Mouse (Mus musculus) spleen, embryonic (tissue): ENCODE measurements at regions not wholly inside any gene's neighbourhood (a gene's known extent, or its start where the extent isn't known, plus 50 kb on each side); places are given as distances from the start of the nearest gene placed in this dataset.

ENCODE experiments used
- CTCF ChIA-PET: fragments of 350-600 bp; sonication (Branson Sonifier 250); formaldehyde crosslinking; loops from one replicate; lab custom pipeline; 2022; lab: Charles Lee

DNA sequence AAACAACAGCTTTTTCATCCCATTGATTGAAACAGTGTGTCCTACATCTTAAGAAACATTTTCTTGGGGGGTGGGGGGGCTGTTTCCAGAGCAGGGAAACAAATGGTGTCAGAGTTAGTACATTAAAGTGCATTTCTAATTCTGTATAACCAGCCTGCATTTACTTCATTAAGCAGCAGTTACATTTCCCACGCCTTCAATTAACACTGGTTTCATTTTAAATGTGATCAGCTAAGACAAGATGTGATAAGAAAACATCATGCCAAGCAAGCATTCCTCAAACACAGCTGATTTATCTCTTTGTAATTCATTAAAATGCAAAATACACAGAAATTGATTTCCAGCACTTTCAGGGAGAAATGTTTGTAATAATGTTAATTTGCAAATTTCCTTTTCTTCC lies 122.0 kb downstream of the Olfr1505 start:
- CTCF ChIA-PET, result no interaction called here

GRCm38 (mm10) chr19:14035785-14036184 lies 122.5 kb downstream of the Olfr1505 start:
- CTCF ChIA-PET, result no interaction called here

DNA sequence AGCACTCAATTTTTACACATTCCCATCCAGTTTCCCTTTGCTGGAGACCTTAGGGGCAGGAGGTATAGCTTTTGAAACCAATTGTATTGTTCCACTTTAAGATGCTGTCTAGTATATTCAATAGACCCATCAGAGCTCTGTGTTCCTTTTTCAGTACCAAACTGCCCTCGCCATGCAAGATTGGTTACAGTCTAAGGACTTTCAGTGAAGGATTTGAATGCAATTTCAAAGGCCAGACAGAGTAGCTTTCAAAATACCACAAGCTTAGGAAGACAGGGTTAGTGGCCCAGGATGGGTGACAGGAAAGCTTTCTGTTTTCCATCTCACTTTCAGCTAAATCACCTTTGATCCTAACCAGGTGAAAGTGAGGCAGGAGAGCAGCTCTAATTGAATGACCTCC lies 123.4 kb downstream of the Olfr1505 start:
- CTCF ChIA-PET, result no interaction called here

DNA sequence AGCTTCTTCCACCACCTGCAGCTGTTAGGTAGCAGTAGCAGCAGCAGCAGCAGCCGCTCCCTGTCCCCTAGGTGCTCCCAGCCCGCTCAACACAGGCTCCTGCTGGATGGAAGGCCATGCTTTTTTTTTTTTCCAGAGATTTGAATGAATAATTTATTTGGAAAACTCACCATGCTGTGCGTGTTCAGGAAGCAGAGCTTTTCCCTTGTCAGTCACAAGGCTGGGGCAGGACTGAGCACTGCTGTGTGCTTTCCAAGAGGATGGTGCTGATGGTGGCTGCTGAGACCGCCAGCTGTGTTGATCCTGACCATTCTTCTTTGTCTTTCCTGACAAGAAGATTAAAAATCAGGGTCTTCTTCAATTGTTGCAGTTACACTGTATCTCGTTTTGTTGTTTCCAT lies 129.4 kb downstream of the Olfr1505 start:
- CTCF ChIA-PET, result no interaction called here

- CTCF ChIA-PET, result no interaction called here
These were observed 132.1 kb downstream of the Olfr1505 start for GRCm38 (mm10) chr19:14045456-14045855.

- CTCF ChIA-PET, result no interaction called here
These were observed 138.7 kb downstream of the Olfr1505 start for GRCm38 (mm10) chr19:14052052-14052451.

GRCm38 (mm10) chr19:14080538-14080937 lies 167.2 kb downstream of the Olfr1505 start:
- CTCF ChIA-PET, result no interaction called here

DNA sequence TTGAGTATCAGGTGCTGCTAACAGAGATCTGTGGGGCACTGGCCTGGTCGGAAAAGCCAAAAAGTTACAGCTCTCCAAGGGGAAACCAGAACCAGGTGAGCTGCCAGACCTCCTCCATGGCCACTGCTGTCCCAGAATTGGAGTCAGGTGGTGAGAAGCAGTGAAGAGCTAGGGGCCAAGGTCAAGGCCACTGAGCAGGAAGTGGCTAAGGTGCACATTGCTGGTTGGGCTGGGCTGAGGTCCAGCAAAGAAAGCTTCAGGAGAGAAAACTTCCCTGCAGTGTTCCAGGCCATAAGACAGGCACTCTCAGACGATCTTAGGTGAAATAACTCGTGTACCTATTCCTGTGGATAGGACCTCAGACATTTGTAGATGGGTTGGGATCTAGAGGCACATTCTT lies 171.4 kb downstream of the Olfr1505 start:
- CTCF ChIA-PET, result no interaction called here

DNA sequence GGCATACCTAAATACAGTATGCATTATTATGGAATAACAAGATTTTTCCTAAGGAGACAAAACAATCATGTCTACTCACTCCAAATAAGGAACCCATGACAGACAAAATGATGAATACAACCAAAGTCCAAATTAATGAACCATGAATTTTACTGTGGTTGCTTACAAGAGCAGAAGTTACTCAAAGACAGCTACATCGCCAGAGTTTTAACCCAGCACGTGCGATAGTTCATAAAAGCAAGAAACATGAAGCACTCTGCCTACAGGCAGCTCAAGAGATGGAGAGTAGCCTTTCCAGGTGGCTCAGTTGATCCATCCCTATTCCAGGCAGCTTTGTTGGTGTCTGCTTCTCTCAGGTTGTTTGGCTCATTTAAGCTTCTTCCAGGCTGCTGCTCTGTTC lies 176.8 kb downstream of the Olfr1505 start:
- CTCF ChIA-PET, result no interaction called here

DNA sequence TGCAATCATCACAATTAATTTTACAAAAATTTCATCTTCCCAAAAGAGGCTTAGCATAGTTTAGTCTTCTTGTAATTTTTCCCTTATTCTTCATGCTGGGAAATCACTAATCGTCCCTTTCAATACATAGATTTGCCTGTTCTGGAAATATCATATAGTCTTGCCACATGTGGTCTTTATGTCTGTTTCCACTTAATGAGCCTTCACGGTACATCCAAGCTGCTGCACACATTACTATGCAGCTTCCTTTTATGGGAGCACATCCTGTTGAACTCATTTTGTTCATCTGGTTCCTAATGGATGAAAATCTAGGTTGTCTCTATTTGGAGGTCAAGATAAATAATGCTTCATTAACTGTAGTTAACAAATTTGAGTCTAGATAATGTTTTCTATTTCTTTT lies 180.9 kb downstream of the Olfr1505 start:
- CTCF ChIA-PET, result no interaction called here

GRCm38 (mm10) chr19:14096187-14096586 lies 182.9 kb downstream of the Olfr1505 start:
- CTCF ChIA-PET, result no interaction called here

GRCm38 (mm10) chr19:14109091-14109490 lies 195.8 kb downstream of the Olfr1505 start:
- CTCF ChIA-PET, result no interaction called here

DNA sequence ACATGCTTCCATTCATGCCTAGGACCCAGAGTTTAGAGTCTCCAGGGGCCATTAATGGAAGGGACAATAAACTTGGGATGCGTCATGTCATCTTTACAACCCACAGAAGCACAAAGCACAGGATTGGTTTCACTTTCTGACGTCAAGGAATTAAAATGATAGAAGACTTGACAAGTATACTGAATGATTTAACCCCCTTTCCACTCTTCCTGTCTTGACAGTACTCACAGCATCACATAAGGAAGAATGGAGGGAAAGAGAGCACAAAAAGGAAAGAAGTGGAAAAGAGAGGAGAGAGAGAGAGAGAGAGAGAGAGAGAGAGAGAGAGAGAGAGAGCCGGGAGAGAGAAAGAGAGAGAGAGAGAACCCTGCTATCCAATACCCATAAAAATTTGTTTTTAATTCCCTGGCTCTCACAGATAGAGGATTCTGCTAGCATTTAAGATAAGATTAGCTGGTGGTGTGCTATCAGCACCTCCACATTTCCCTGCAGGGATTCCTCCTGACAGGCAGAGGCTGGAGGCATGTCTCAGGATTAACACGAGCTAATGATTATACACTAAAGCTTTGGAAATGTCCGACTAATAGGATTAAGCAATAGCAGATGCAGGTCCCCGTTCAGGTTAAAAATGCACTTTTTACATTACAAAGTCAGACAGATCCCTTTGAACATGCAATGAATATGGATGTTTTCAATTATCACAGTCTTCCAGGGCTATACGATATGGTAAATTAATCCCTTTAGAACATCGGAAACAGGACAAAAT lies 210.2 kb downstream of the Olfr1505 start:
- CTCF ChIA-PET, result interaction anchor here (0.6 kb wide), 1 partner anchor 37 kb away, joined by 9 read pairs; no protein-coding TSS in a partner anchor

GRCm38 (mm10) chr19:14124250-14124827 lies 211.0 kb downstream of the Olfr1505 start:
- CTCF ChIA-PET, result interaction anchor here (0.6 kb wide), 1 partner anchor 38 kb away, joined by 9 read pairs; no protein-coding TSS in a partner anchor

GRCm38 (mm10) chr19:14124986-14125385 lies 211.7 kb downstream of the Olfr1505 start:
- CTCF ChIA-PET, result no interaction called here

DNA sequence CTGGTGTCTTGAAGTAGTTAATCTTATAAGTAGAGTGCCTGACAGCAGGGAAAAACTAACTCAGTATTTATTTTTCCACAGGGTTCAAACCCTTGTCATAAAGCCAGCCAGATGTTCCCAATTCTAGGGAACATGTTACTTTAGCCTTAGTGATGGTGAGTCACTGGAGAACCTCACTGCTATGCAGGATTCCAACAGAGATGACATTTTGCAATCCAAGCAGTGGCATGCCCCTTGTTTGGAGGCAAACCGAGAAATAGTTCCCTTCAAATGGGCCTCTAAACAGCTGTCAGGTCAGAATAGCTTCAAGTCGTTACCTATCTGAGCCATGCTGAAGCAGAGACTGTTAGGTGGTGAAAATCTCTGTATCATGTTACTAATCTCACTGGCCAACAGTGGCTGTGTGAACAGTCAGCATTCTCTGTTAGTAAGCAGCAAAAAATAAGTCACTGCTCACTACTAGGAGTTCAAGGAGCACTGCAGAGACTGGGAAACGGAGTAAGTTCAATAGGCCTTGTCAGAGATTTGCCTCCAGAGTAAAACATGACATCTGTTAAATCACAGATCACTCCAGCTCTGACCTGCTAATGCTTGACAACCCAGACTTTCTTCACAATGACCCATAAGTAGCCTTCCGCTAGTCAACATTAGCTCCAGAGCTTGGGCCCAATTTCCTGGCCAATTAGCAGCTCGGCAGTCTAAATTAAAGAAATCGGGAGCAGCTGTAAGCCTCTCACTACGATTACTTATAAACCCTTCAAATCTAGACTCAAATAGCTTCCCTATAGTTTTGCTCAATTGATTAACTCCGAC lies 215.3 kb downstream of the Olfr1505 start:
- CTCF ChIA-PET, result no interaction called here

DNA sequence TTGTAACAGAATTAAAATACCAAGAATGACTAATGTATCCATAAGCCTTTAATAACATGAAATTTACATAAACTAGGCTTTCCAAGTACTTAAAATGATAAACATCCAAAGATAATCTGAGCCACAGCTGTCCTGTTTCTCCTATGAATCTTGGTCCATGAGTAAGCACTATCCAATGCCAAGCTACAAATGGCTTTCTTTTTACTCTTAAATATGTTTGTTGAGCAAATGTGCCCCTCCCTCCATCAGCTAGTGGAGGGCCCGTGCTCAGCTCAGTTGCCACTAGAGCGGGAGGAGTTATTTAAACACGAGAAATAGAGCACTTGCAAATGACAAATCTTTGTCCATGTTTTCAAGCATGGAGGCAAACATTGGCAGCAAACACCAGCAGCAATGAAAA lies 247.9 kb downstream of the Olfr1505 start:
- CTCF ChIA-PET, result no interaction called here

DNA sequence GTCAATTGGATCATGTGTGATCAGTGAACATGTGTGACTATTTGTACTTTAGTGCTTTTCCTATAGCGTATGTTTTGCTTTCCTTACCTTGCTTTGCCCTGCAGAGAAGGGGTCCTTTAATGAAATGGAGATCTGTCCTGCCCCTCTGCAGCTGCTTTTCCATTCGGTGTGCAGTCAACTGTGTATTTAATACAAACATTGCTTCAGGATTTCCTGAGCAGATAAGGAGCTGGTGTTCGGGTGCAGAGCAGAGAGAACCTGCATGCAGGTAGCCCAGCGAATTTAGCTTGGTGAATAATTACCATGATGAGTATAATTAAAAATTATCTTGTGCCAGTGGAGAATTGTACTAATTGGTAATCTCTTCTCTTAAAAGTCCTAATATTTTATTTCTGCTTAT lies 249.4 kb downstream of the Olfr1505 start:
- CTCF ChIA-PET, result no interaction called here

DNA sequence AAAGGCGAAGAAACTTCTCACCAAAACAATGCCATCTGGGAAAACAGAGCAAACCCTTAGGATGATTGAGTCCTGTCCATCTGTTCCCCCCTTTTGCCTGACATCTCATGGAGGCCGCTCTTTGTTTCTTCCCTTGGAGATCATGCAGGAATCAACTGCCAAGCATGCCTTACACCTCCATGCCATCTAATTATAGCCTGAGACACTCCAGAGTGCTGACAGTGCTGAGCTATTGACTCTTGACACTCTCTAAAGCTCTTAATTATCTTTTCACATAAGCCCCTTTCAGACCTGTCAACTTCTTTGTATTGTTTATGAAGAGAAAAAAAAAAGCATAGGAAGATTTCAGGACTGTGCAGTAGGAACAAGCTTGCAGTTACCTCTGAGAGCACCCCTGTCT lies 252.4 kb downstream of the Olfr1505 start:
- CTCF ChIA-PET, result no interaction called here

DNA sequence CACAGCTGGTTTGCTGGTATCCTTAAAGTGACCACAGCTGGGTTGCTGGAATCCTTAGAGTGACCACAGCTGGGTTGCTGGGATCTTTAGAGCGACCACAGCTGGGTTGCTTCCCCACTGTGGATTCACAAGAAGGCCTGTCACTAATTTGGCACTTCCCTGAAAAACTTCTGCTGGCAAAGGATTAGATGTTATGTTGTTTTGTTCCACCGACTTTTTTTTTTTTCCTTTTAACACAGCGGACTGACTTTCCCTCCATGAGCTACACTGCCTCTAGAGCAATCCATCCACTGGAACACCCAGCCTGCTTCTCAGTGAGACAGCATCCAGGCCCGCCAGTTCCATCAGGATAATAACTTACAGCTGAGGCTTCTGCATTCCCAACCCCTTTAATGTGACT lies 266.9 kb downstream of the Olfr1505 start:
- CTCF ChIA-PET, result no interaction called here

DNA sequence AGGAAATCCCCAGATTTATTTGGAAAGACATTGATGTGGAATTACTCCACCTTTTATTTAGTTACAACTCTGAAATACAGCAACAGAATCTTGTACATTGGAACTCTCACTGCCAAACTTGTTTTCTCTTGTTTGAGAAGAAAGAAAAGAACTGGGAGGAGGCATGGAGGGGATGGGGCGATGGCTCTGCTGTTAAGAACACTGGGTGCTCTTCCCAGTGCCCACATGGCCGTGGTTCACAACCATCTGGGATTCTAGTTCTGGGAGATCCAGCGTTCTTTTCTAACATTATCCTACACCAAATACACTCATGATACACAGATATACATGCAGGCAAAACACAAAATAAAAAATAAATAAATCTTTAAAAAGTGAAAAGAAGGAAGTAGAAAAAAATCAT lies 267.6 kb downstream of the Olfr1505 start:
- CTCF ChIA-PET, result no interaction called here

DNA sequence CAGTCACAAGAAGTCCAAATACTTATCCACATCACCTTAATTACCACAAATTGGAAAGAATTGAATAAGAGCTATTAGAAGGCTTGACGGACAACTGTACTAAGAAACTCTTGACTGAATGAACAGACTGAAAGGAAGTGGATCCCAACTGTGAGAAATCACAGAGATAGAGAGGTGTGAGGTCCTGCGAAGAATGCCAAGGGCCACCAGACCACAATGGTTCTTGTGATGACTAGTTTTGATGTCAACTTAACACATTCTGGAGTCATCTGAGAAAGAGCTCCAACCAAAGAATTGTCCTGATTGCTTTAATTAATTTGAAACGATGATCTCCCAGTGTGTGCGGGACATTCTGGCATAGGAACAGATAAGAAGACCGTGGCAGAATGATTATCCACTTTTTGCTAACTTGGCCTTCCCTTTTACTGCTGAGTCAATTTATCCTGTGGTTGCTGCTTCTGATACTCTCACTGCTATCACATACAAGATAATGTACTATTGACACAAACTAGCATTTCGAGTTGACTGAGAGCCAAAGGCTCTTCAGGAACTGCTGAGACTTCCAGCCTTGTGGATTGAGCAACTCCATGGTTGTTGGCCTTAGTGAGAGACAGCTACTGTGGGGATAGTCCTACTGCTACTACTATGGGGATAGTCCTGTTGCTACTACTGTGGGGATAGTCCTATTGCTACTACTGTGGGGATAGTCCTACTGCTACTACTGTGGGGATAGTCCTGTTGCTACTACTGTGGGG lies 268.5 kb downstream of the Olfr1505 start:
- CTCF ChIA-PET, result no interaction called here
